Mouse (Mus musculus) left cerebral cortex, postnatal 10 days (tissue): ENCODE data around the gene Fezf2. TPM values are rescaled to one million over a fixed set of nuclear protein-coding genes. Genes with fewer than 3 reads are reported as not detected.

Experiments
- DNase-seq, 2 experiments: peaks; one replicate each; pipeline ENCODE4 v3.0.0; 2021 to 2022; ENCODE audit warnings: low spot score in 2 of 2, mixed read lengths in 1 of 2; ENCODE audit errors: extremely low spot score in 1 of 2
- intact Hi-C: fragments of 180-260 bp; cut with DNase I; formaldehyde crosslinking; loops from one replicate; pipeline ENCODE4 v1.15.1; 2025
- total RNA-seq, 2 experiments: library from RNA; stranded (reverse); gene quantifications; 2 replicates each; pipeline ENCODE4 v1.2.3; 2021

Gene Fezf2
- total RNA-seq = 10 to 100 TPM; 37.2 to 39.5 TPM

DNA sequence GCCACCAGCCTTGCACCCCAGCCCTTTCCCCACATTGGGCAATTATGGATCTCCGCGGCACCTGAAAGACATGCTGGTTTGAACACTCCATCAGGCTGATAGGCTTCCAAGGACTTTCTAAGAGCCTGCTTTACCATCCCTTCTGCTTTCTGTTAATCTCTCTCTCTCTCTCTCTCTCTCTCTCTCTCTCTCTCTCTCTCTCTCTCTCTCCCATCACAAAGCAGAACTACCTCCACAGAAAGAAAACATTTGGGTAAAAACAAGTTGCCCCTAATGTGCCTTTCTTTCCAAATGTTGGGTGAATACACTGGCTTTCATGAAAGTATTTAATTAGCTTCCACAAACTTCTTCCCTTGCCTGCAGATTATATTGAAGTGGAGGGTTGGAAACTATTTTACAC, at the start of gene Fezf2:
Gene Fezf2, minus strand, starts transcription at position 101 of the 400 bp plus-strand sequence.
- intact Hi-C loops = no loop called here
- no peak for DNase-seq

DNA sequence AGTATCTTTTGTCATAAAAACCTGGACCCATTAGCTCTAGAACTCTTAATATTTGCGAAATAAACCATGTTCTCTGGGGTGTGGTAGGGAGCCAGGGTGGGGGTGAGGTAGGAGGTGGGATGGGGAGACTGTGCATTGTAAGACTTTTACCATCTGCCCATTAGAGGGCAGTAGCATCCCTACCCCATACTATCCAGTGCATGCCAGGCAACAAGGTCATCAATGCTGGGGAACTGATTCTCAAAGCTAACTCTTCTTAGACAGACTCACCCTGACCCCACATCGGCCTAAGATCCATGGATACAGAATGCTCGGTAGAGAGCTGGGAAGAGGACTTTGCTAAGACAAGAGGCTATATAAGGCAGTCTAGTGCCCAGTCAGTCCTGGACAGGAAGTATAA, 49.6 kb upstream of the Fezf2 start:
- DNase-seq = no peak
- intact Hi-C loops = no loop called here

DNA sequence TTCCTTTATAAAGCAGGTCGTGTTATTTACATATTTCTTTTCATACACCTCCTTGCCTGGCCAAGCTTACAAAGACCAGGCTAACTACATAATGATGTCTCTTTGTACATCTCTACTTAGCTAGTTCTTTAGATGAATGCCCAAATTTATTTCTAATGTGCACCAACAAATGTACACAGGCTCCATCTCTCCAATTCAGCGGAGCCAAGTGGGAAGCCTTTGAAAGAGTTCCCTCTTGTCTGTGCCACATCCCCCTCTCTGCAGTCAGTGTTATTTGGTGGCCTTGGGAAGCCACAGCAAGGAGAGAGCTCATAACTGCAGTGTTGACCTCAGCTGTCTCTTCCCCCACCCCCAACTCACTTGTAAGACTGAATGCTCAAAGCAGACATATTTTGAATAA, 46.3 kb upstream of the Fezf2 start:
- DNase-seq = no peak
- intact Hi-C loops = no loop called here

DNA sequence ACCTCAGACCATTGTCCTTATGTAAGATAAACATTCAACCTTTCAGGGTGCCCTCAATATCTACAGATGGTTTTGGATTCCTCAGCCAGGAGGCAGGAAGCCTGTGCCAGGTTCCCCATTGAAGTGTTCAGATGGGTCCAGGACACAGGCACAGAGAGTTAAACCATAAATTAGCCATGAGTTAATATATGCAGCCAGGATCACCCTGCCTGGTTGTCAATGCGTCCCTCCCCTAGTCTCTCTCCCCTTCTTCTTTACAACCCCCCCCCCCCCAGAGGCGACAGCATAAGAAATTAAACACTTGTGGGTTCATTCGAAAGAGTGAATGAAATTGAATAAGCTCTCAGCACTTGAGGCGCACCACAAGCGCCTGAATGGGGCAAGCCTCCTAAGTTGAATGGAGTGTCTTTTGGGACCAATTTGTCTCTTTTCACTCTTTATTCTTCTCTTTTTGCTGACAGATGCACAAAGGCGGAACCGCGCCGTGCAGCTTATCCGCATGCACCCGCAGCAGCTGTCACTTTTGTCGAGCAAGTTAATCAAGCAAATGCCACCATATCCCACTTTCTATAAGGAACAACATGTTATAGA, 45.4 kb upstream of the Fezf2 start:
- DNase-seq = no peak

DNA sequence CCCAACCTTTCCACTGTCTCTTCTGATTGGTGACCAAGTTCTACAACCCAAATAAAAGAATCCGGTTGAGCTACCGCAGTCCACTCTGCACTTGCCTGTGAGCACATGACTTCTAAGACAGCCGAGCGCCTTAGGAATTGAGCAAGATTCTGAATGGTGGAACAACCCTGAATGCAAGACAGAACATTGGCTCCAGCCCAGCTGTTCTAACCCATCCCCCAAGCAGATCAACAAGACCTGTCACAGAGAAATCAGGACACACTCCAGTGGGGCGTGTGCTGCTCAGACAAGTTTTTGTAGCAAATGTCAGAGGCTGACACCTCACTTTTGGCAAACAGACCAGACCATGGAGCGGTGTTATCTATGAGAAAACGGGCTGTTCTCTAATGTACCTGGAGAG, 43.2 kb upstream of the Fezf2 start:
- intact Hi-C loops = no loop called here
- DNase-seq = no peak

More for the DNA sequence above, 45.4 kb upstream of the Fezf2 start:
- intact Hi-C loops = no loop called here

DNA sequence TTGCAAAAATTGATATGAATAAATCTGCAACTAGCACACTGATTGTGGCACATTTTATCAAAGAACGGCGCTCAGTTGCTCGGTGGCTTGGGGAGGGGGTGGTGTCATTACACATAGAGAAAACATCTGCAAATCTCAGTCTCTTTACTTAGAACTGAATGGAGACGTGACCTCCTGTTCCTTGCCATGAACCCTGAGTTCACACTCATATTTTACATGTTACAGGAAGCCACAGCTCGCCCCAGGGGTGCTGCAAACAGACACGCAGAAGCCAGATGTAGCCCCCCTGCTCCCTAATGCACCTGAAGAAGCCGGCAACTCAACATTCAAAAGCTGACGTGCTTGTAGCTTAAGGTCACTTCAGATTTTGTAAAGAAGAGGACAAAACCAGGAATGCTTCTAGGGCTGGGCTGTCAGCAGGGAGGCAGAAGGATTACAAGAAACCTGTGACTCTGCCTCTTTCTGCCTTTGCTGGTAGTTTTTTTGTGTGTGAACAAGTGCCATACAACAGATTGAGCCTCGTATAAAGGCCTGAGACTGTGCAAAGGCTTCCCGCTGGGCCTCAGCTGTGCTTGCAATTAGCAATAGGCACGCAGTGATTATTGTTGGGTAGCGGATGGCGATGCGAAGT, 40.9 kb upstream of the Fezf2 start:
- intact Hi-C loops = no loop called here
- DNase-seq = no peak

DNA sequence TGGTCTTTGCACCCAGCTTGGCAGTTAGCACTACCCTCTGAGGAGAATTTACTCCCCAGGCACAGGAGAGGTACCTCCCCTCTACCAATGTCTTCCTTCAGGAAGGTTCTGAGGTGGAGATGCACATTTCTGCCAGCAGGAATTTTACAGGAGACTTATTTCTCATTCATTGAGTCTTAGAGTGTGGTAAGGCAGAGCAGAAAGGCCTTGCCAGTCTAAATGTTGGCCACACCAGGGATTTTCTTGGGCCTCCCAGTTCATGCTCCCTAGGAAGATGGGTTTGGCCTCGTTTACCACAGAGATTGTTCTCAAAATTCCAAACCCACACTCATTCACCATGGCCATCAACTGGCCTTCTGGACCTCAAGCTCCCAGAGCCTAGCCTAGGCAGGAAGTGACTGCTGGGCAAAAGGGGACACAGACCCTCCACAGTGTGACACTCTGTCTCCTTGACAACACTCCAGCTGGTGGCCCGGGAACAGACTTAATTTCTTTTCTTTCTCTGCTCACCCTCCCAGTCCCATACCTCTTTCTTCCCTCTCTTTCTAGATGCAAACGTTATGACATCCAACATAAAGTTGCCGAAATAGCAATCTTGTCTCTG, 40.3 kb upstream of the Fezf2 start:
- intact Hi-C loops = no loop called here
- DNase-seq = no peak

DNA sequence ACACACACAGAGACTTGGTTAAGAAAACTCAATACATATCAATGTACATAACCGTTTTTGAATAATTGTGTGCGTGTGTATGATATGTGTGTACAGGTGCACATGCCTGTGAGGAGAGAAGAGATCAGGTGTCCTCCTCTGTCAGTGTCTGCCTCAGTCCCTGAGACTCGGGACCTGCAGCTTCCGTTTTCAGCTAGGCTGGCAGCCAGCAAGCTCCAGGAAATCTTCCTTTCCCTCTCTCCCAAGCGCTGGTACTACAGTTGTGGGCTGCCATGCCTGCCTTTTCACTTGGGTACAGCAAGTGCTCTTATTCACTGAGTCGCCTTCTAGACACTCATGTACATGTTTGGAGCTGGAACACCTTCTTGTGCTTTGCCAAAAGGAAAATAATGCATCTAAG, 39.2 kb upstream of the Fezf2 start:
- no peak for DNase-seq
- intact Hi-C loops = no loop called here

DNA sequence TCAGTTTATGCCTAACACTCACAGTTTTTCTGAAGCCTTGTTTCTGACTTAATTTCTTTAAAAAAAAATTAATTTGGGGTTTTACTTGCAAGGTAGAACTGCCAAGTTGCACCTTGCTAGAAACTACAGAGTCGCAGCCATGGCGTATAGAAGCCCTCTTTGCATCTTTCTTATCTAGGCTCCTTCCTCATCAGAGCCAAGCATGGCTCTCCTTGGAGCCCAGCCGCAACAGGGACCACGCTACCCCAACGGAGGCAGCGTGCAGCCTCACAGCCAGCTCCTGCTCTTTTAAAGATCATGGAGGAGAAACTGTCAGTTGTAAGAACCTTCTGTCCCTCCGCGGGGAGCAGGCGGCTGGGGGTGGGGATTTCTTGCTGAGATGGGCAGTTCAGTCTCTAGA, 29.9 kb upstream of the Fezf2 start:
- intact Hi-C loops = no loop called here

DNA sequence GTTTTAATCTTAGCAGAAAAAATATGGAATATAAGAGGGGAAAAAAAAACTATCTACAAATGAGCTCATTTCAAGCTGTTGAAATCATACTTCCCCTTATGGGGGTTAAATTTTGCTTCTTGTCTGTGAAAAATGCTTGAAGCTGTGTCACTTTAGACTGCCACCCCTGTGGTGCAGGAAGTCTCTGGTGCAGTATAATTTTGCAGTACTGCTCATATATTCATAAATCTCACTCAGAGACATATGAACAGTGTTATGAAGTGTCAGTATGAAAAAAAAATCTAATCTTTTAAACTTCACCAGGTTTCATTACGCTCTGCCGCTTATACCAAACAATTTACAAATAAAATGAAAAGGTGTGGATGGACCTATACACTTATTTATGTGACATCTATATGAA, 29.3 kb upstream of the Fezf2 start:
- no peak for DNase-seq
- intact Hi-C loops = no loop called here

More for the DNA sequence above, 29.9 kb upstream of the Fezf2 start:
- no peak for DNase-seq

DNA sequence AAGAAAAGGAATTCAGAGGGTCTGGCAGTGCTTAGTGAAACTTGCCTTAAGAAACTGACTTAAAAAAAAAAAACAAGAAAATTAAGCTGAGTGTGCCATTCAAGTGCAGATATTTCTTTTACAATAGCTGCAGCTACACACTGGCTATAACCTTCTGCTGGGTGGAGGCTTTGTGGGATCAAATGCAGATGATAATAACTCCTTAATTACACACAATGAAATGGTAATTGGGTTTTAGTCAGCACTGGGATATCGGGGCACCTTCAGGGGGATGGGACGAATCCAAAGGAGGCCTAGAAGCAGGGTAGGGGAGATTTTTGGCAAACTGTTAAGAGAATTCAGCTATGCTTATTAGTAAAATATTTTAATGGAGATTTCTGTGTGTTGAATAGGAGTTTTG, 27.5 kb upstream of the Fezf2 start:
- intact Hi-C loops = no loop called here
- no peak for DNase-seq

DNA sequence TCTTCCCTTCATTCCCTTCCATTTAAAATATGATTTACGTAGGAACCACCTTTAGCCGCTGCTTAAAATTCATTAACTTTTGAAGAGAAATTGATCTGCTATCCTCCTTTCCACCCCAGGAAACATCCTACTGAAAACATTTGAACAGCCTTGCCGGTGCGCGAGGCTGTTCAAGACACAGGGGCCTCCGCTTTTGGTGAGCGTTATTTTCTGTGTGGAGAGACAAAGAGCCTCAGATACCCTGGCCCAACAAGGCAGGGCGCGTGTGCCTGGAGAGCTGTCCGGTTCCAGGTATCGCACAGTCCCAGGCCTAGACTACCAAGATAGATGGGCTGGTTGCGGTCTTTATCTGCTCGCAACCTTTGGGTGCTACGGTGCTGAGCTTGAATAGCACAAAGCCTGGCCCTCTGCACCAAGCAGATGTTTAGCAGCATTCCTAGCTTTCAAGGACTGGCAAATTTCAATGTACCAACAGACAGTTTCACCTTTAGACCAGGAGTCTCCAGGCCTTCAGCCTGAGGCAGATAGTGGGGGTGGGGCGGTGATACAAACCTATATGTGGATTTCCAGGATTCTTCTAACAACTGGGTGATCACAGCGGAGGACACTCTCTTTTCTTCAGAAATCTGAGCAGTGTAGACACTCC, 2.4 kb upstream of the Fezf2 start:
- no peak for DNase-seq
- intact Hi-C loops = no loop called here

DNA sequence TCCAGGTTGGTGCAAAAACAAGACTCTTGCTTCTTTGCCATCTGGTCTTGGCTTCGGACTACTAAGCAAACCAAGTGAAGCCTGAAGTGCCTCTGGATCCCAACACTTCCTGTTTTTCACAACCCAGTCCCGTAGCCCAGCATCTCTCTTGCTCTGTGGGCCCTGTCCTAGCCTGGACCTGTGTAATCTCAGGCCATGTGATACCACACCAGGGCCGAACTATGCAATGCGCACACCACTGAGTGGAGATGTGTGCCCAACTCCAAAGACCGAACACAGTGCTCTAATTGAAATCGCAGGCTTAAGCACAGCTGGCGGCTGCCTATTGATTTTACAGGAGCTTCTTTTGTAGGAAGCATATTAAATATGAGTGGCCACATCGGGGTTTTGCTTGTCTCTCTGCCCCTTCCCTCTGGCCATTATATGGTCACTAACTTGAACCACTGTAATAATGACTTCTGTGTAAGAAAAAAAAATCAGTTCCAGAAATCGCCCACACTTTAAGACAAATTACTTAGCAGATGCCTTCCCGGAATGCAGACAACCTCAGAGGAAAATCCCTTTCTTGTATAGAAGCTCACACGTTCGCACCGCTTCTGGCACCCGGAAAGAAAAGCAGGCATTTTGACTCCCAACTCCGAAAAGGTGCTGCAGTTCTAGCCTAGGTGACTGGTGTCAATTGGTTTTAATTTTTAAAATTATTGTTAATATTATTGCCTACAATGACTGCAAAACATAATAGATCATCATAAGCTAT, 1.5 kb upstream of the Fezf2 start:
- no peak for DNase-seq
- intact Hi-C loops = no loop called here

DNA sequence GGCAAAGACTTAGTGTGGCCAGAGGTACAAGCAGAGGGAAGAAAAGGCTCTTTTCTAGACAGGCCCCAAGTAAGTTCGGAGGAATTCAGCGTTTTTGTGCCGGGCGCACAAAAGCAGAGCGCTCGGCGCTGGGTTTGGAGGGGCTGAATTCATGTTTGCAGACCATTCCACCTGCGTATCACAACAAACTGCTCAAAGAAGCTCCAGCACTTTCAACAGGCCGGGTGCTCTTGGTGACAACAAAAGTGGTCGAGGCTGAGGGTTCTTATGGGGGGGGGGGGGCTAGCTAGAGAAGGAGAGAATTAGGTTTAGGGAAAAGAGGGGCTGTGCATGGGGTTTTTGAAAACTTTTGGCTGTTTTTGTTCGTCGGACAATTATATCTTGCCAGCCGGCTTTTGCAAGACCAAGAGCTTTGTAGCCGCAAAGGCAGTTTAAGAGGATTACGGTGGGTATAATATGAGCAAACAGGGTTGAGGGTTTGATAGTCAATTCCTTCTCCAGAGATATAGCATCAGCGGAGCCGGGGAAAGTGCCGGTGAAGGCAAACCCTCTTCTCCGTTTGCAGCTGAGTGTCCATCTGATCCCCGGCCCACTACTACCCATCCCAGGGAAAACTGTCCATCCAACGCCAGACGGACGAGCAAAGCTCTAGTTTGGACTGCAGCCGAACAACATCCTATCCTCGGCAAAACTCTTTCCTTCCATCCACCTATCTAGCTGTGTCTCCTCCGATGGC, 956 bp downstream of the Fezf2 start:
- no peak for DNase-seq
- intact Hi-C loops = no loop called here

DNA sequence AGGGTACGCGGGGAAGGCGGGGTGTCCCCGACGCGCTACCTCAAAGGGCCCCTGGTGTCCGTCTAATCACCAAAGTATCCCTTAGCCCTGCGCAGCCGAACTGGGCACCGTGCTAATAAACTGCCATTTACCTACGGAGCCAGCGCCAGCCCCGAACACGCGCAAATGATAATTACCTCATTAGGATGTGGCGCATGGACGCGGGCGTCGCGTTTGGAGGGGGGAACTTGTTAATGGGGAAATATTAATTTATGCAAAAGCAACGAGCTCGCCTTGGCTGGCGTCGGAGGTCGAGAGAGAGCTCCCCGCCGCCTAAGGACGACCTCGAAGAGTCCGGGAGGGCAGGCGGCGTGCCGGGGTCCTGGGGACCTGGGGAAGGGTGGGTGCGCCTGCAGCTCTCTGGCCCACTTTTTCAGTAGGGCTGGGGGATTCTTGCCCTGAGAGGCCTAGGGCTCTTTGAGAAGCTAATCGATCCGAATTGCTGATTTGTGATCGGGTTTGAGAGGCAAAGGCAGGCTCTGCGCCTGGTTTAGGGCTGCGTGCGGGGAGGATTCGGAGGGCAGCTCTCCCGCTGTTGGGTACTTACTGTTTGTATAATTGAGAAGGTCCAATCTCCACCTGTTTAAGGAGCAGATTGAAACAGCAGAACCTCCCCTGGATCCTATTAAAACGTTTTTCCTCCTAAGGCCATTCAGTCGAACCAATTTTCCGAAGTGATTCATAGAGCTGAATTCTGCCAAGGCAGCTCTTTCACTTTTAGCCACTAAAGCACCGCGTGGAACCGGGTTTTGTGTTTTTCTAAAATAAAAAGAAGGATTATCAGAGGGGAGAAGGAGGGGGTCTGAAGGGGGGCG, 1.8 kb downstream of the Fezf2 start:
- no peak for DNase-seq
- intact Hi-C loops = no loop called here

DNA sequence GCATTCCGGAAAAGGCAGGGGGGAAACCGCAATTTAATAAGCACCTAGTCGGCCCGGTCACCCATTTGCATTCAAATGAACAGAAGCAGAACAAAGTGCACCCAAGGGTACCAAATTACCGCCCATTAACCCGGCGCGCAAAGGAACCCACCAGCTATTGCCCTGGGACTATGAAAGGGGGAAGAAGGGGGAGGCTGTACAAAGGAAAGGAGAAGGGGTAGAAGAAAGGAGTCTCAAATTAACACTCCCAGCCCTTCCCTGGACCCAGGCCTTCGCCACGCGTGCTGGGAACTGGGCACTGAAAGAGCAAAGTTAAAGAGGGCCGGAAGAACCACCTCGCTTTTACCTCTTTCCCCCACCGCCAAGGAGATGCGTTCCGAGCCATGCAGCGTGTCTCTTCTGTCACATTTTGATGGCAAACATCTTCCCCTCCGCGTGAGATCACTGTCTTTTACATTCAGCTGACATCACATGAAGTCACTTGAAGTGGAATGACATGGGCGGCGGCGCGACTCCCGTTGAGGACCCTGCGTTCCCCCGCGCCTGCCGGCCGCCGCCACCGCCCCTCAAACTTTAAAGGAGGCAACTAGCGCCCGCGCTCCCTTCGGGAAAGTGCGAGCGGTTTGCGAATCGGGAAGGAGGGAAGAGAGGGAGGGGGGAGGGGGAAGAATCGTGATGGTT, 2.6 kb downstream of the Fezf2 start:
- intact Hi-C loops = no loop called here

DNA sequence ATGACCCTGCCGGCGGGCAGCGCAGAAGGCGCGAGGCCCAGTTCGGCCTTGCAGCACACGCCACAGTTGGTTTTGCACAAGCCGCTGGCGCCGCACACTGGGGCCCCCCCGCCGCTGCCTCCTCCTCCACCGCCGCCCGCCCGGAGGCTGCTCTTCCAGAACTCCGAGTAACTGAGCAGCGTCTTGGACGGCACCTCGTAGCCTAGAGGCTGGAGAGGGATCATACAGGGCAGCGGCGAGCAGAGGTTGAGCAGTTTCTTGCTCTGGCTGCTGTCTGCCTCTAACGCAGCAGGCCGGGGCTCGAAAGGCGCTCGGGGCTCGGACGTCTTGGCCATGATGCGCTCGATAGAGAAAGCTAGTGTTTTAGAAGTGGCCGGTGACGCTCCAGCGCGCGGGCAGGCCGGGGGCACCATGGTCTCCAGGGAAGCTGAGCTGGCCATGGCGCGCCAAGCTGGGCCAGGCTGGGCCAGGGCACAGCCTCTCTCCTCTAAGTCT, 3.2 kb downstream of the Fezf2 start:
- intact Hi-C loops = no loop called here
- peak in 1 of 2 experiments; percentile 53 for DNase-seq

More for the DNA sequence above, 2.6 kb downstream of the Fezf2 start:
- DNase-seq = no peak
